Mouse (Mus musculus): ENCODE measurements around the gene Hist1h2ag. TPM values are rescaled to one million over a fixed set of nuclear protein-coding genes. Genes with fewer than 3 reads are reported as not detected.

Gene Hist1h2ag
- polyA plus RNA-seq, 1 experiment from 2014 or later = 11.2 TPM

GRCm38 (mm10) chr13:22014411-22014845 lies 28.3 kb downstream of the Hist1h2ag start:
- H3K4me1 ChIP-seq (ENCODE audit: control insufficient read depth in 2 of 2, insufficient read depth in 2 of 2, low read length in 2 of 2) = peaks cover 0 to 2% of the 10 kb centered on the region in 2 experiments; a peak in 2 of 4 replicates
- 10% methylated on average over 17 of the region's 17 CpGs for WGBS
- 0 out of 2 replicates have a peak, but pooled peaks cover 3% of the 10 kb centered on the region for H3K9me3 ChIP-seq (ENCODE audit: control insufficient read depth, low read length)
- H3K9ac ChIP-seq (ENCODE audit: low read length) = no peak overlapping the region
- H3K27me3 ChIP-seq (ENCODE audit: control insufficient read depth, insufficient read depth, low read length) = peaks cover 57% of the 10 kb centered on the region
- H3K4me3 ChIP-seq (ENCODE audit: control insufficient read depth in 1 of 2, insufficient read depth in 1 of 2, low read depth in 1 of 2, low read length in 2 of 2) = peak overlapping the region; percentile 0 to 24
- H3K27ac ChIP-seq (replicated peaks in 1 of 2; ENCODE audit: control insufficient read depth in 1 of 2, insufficient read depth in 1 of 2, low read depth in 2 of 2, low read length in 2 of 2) = no peak overlapping the region
- H3K36me3 ChIP-seq (ENCODE audit: control insufficient read depth, insufficient read depth, low read length) = no peaks in the 10 kb centered on the region
- ATAC-seq (ENCODE audit: insufficient number of reproducible peaks, insufficient read depth, low FRiP score, low read depth) = no peak
- peak overlapping the region; percentile 52 for H3K4me2 ChIP-seq (ENCODE audit: low read length)

GRCm38 (mm10) chr13:22013716-22014115 lies 29.0 kb downstream of the Hist1h2ag start:
- no peak overlapping the region for H3K9ac ChIP-seq (ENCODE audit: low read length)
- 20% methylated on average over 13 of the region's 13 CpGs for WGBS
- H3K36me3 ChIP-seq (ENCODE audit: control insufficient read depth, insufficient read depth, low read length) = no peaks in the 10 kb centered on the region
- H3K9me3 ChIP-seq (ENCODE audit: control insufficient read depth, low read length) = 0 out of 2 replicates have a peak, but pooled peaks cover 3% of the 10 kb centered on the region
- peaks cover 0 to 2% of the 10 kb centered on the region in 2 experiments; a peak in 2 of 4 replicates for H3K4me1 ChIP-seq (ENCODE audit: control insufficient read depth in 2 of 2, insufficient read depth in 2 of 2, low read length in 2 of 2)
- no peak for ATAC-seq (ENCODE audit: insufficient number of reproducible peaks, insufficient read depth, low FRiP score, low read depth)
- H3K27ac ChIP-seq (replicated peaks in 1 of 2; ENCODE audit: control insufficient read depth in 1 of 2, insufficient read depth in 1 of 2, low read depth in 2 of 2, low read length in 2 of 2) = no peak overlapping the region
- peaks cover 64% of the 10 kb centered on the region for H3K27me3 ChIP-seq (ENCODE audit: control insufficient read depth, insufficient read depth, low read length)
- H3K4me2 ChIP-seq (ENCODE audit: low read length) = peak overlapping the region; percentile 20; the same call in 1 of the 2 replicates
- 0 out of 4 replicates have a peak overlapping the region, but pooled peaks of 1 of the 2 experiments have one; percentile 8 for H3K4me3 ChIP-seq (ENCODE audit: control insufficient read depth in 1 of 2, insufficient read depth in 1 of 2, low read depth in 1 of 2, low read length in 2 of 2)

- H3K9me3 ChIP-seq (ENCODE audit: control insufficient read depth, low read length) = no peaks in the 10 kb centered on the region
- peaks cover 91% of the 10 kb centered on the region for H3K27me3 ChIP-seq (ENCODE audit: control insufficient read depth, insufficient read depth, low read length)
- H3K4me3 ChIP-seq (ENCODE audit: control insufficient read depth in 1 of 2, insufficient read depth in 1 of 2, low read depth in 1 of 2, low read length in 2 of 2) = no peak within 1 kb of the TSS
- WGBS = 39% methylated on average over 5 of the region's 7 CpGs
- ATAC-seq (ENCODE audit: insufficient number of reproducible peaks, insufficient read depth, low FRiP score, low read depth) = no peak
- no peak within 1 kb of the TSS for H3K4me2 ChIP-seq (ENCODE audit: low read length)
- no peaks in the 10 kb centered on the region for H3K36me3 ChIP-seq (ENCODE audit: control insufficient read depth, insufficient read depth, low read length)
- H3K9ac ChIP-seq (ENCODE audit: low read length) = no peak within 1 kb of the TSS
- H3K4me1 ChIP-seq (ENCODE audit: control insufficient read depth in 2 of 2, insufficient read depth in 2 of 2, low read length in 2 of 2) = peaks cover 4 to 15% of the 10 kb centered on the region in 2 experiments; a peak in 3 of 4 replicates
- no peak within 1 kb of the TSS for H3K27ac ChIP-seq (replicated peaks in 1 of 2; ENCODE audit: control insufficient read depth in 1 of 2, insufficient read depth in 1 of 2, low read depth in 2 of 2, low read length in 2 of 2)
Observed at GRCm38 (mm10) chr13:22009642-22010041, 33.1 kb downstream of the Hist1h2ag start, which contains the start of gene Prss16. Gene Prss16 (minus strand): TSS chr13:22009742.

- no peak overlapping the region for H3K9ac ChIP-seq (ENCODE audit: low read length)
- H3K4me2 ChIP-seq (ENCODE audit: low read length) = no peak overlapping the region
- no peak overlapping the region for H3K27ac ChIP-seq (replicated peaks in 1 of 2; ENCODE audit: control insufficient read depth in 1 of 2, insufficient read depth in 1 of 2, low read depth in 2 of 2, low read length in 2 of 2)
- 83% methylated on average over 3 of the region's 3 CpGs for WGBS
- H3K4me1 ChIP-seq (ENCODE audit: control insufficient read depth in 2 of 2, insufficient read depth in 2 of 2, low read length in 2 of 2) = peaks cover 2 to 15% of the 10 kb centered on the region in 2 experiments; a peak in 3 of 4 replicates
- no peaks in the 10 kb centered on the region for H3K9me3 ChIP-seq (ENCODE audit: control insufficient read depth, low read length)
- no peak overlapping the region for H3K4me3 ChIP-seq (ENCODE audit: control insufficient read depth in 1 of 2, insufficient read depth in 1 of 2, low read depth in 1 of 2, low read length in 2 of 2)
- H3K36me3 ChIP-seq (ENCODE audit: control insufficient read depth, insufficient read depth, low read length) = no peaks in the 10 kb centered on the region
- no peak for ATAC-seq (ENCODE audit: insufficient number of reproducible peaks, insufficient read depth, low FRiP score, low read depth)
- H3K27me3 ChIP-seq (ENCODE audit: control insufficient read depth, insufficient read depth, low read length) = peaks cover 91% of the 10 kb centered on the region
Observed at GRCm38 (mm10) chr13:22008707-22009106, 34.0 kb downstream of the Hist1h2ag start.

- Histone ChIP-seq H3K9me3 (ENCODE audit: control insufficient read depth, low read length) (no peaks in the 10 kb centered on the region), H3K9ac (ENCODE audit: low read length) (no peak overlapping the region), H3K27ac (replicated peaks in 1 of 2; ENCODE audit: control insufficient read depth in 1 of 2, insufficient read depth in 1 of 2, low read depth in 2 of 2, low read length in 2 of 2) (no peak overlapping the region), H3K36me3 (ENCODE audit: control insufficient read depth, insufficient read depth, low read length) (no peaks in the 10 kb centered on the region), H3K4me3 (ENCODE audit: control insufficient read depth in 1 of 2, insufficient read depth in 1 of 2, low read depth in 1 of 2, low read length in 2 of 2) (no peak overlapping the region), H3K4me2 (ENCODE audit: low read length) (no peak overlapping the region), H3K4me1 (ENCODE audit: control insufficient read depth in 2 of 2, insufficient read depth in 2 of 2, low read length in 2 of 2) (peaks cover 2 to 15% of the 10 kb centered on the region in 2 experiments; a peak in 2 of 4 replicates), H3K27me3 (ENCODE audit: control insufficient read depth, insufficient read depth, low read length) (peaks cover 94% of the 10 kb centered on the region)
- 48% methylated on average over 7 of the region's 7 CpGs for WGBS
- ATAC-seq (ENCODE audit: insufficient number of reproducible peaks, insufficient read depth, low FRiP score, low read depth) = no peak
Observed at GRCm38 (mm10) chr13:22007872-22008271, 34.9 kb downstream of the Hist1h2ag start.

GRCm38 (mm10) chr13:22007121-22007510 lies 35.6 kb downstream of the Hist1h2ag start:
- Histone ChIP-seq H3K36me3 (ENCODE audit: control insufficient read depth, insufficient read depth, low read length) (no peaks in the 10 kb centered on the region), H3K4me1 (ENCODE audit: control insufficient read depth in 2 of 2, insufficient read depth in 2 of 2, low read length in 2 of 2) (peaks cover 2 to 15% of the 10 kb centered on the region in 2 experiments; a peak in 2 of 4 replicates), H3K9ac (ENCODE audit: low read length) (peak overlapping the region; percentile 12; the same call in 1 of the 2 replicates), H3K9me3 (ENCODE audit: control insufficient read depth, low read length) (no peaks in the 10 kb centered on the region), H3K4me3 (ENCODE audit: control insufficient read depth in 1 of 2, insufficient read depth in 1 of 2, low read depth in 1 of 2, low read length in 2 of 2) (peak overlapping the region; percentile 54 to 64; a peak in 3 of 4 replicates), H3K27ac (replicated peaks in 1 of 2; ENCODE audit: control insufficient read depth in 1 of 2, insufficient read depth in 1 of 2, low read depth in 2 of 2, low read length in 2 of 2) (no peak overlapping the region), H3K27me3 (ENCODE audit: control insufficient read depth, insufficient read depth, low read length) (peaks cover 93% of the 10 kb centered on the region), H3K4me2 (ENCODE audit: low read length) (peak overlapping the region; percentile 96)
- no peak for ATAC-seq (ENCODE audit: insufficient number of reproducible peaks, insufficient read depth, low FRiP score, low read depth)
- 4% methylated on average over 18 of the region's 18 CpGs for WGBS

- H3K4me1 ChIP-seq (ENCODE audit: control insufficient read depth in 2 of 2, insufficient read depth in 2 of 2, low read length in 2 of 2) = peaks cover 2 to 15% of the 10 kb centered on the region in 2 experiments; a peak in 2 of 4 replicates
- H3K9ac ChIP-seq (ENCODE audit: low read length) = peak overlapping the region; percentile 48
- no peaks in the 10 kb centered on the region for H3K36me3 ChIP-seq (ENCODE audit: control insufficient read depth, insufficient read depth, low read length)
- H3K4me2 ChIP-seq (ENCODE audit: low read length) = peak overlapping the region; percentile 96
- WGBS = under 1% methylated on average over 38 of the region's 38 CpGs
- no peak overlapping the region for H3K27ac ChIP-seq (replicated peaks in 1 of 2; ENCODE audit: control insufficient read depth in 1 of 2, insufficient read depth in 1 of 2, low read depth in 2 of 2, low read length in 2 of 2)
- peaks cover 94% of the 10 kb centered on the region for H3K27me3 ChIP-seq (ENCODE audit: control insufficient read depth, insufficient read depth, low read length)
- H3K4me3 ChIP-seq (ENCODE audit: control insufficient read depth in 1 of 2, insufficient read depth in 1 of 2, low read depth in 1 of 2, low read length in 2 of 2) = peak overlapping the region; percentile 54 to 64
- H3K9me3 ChIP-seq (ENCODE audit: control insufficient read depth, low read length) = no peaks in the 10 kb centered on the region
- ATAC-seq (ENCODE audit: insufficient number of reproducible peaks, insufficient read depth, low FRiP score, low read depth) = peak; percentile 54; the same call in 1 of the 2 replicates
Observed at GRCm38 (mm10) chr13:22006334-22007120, 36.2 kb downstream of the Hist1h2ag start.

All from heart, embryonic 14.5 days (tissue).